Mouse (Mus musculus): ENCODE data around the gene Mecom.

Gene Mecom

DNA sequence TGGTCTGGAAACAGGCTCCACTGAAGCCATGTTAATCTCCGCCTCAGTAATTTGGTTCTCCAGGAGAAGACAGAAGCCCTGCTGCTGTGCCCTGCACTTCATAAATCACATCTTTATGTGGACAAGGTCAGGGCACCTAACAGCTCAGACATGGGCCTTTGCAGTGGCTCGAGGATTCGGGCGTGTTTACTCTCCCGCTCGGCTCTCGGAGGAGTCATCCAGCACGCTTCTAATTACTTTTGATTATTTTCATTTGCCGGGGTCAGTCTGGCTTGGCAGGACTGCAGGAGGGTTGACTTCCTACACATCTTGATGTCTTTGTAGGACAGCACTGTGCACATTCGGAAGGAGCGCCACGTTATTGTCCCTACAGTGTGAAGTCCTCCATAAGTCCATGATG lies 529.6 kb downstream of the Mecom start:
- DNase-seq (ENCODE audit: low spot score): no peak

DNA sequence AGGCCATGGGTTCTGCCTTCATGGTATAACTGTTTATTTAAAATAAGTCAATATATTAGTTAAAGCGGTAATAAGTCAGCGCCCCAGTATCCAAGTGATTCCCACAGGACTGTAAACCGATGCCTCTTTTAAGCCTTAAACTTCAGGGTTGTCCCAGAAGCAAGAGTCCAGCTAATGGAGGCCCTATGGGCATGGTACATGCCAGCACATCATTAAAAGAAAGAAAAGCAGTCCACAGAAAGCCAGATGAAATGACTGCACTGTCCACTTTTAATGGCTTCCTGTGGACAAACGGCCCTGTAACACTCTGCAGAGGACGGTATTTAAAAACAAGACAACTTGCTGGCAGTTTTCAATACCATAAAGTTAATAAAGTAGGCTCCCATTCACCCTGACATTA lies 531.0 kb downstream of the Mecom start:
- no peak for DNase-seq (ENCODE audit: low spot score)

DNA sequence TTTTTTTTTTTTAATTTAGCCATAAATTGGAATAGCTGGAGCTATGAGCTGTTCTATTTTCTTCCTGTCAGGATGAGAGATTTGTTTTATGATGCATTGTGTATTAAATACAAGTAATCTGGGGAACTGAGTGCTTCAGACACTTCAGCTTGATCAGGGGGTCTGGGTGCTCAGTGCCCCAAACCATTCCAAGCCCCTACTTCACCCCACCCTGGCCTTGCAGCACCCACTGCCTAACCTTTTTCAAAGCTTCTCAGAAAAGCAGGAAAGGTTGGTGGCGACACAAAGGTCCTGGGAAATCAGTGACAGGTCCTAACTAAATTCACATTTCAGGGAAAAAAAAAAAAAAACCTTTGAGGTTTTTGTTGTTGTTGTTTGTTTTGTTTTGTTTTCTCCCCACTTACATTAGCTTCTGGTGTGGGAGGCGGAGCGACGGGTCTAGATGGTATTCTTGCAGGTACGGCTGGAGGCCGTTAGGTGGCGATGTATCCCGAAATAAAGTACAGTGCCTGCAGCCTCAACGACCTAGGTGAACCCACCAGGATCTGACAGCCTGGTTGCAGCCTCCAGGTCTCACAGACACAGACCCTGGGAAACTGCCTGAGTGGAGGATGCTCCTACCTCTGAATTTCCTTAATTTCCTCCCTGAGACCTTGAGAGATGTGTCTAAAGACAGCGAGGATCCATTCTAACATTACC lies 532.7 kb downstream of the Mecom start:
- DNase-seq (ENCODE audit: low spot score): no peak

DNA sequence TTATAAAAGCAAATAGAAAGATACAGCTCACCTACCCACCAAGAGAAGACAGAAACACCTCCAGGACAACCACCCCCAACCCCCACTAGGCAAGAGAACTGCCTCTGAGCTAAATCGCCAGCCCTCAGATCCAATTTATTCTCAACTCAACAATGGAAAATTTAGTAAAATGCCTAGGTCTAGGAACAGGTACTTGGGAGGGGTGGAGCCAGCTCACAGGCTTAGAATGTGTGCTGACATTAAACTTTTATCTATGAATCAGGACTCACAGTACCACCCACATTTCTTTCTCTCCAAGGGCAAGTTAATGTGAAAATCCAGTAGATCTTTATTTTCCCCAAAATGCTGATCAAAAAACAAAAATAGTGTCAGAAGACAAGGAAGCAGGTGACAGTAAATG lies 533.5 kb downstream of the Mecom start:
- no peak for DNase-seq (ENCODE audit: low spot score)

DNA sequence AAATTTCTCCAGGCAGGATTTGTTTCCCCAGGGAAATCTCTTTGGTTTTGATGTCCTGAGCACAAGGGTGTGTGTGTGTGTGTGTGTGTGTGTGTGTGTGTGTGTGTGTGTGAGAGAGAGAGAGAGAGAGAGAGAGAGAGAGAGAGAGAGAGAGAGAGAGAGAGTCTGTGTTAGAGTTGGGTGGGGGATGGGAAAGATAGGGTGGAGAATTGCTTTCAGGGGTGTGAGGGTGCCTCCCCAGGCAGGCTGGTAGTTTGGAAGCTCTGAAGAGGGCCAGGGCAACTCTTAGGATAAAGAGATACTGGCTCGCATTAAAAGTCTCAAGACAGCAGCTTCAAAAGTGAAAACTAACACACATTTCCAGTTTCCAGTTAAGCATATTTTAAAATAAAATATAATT lies 534.4 kb downstream of the Mecom start:
- DNase-seq (ENCODE audit: low spot score): no peak

DNA sequence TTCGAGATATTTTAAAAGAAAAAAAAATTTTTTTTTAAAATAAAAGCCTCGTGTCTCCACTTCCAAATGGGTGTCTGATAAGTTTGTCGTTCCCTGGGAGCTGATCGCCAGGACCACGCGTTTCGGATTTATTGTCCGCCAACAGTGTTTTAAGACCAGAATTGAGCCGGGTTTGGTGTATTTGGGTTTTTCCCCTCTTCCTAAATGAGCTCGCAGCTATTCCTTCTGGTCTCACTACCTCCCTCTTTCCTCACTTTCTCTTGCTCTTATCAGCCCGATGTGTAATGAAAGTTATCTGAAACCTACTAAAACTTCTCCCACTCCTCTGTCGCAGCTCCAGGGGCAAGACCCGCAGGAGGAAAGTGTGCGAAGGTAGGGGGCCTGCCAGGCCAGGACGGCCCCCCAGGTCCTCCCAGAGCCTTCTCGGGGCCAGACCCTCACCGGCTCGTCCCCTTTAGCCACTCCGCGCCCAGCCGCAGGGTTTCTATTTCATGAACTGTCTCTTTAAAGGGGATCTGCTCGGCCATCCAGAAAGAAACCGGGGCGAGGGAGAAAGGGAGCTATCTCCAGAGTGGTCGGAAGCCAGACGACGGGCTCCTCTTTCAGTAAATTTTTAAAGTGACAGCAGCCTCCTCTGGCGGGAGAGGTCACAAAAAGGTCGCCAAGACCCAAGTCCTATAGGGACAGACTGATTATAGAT lies 535.0 kb downstream of the Mecom start:
- no peak for DNase-seq (ENCODE audit: low spot score)

DNA sequence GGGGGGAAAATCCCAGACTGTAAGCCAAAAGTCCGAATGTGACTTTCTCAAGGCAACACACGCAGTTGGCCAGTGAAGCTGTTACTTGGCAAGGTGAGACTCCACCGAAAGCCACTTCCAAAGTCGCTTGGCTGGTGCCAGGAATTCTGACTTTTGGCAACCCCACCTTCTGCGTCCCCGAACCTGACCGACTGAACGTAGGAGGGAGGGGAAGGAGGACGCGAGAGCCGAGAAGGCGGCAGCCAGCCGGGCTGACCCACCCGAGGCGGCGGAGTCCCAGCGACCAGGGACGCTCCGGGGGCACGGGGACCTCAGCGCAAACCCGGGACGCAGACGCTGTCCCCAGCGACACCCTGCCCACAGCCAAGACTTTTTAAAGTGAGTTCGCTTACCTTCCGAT lies 535.7 kb downstream of the Mecom start:
- no peak for DNase-seq (ENCODE audit: low spot score)

DNA sequence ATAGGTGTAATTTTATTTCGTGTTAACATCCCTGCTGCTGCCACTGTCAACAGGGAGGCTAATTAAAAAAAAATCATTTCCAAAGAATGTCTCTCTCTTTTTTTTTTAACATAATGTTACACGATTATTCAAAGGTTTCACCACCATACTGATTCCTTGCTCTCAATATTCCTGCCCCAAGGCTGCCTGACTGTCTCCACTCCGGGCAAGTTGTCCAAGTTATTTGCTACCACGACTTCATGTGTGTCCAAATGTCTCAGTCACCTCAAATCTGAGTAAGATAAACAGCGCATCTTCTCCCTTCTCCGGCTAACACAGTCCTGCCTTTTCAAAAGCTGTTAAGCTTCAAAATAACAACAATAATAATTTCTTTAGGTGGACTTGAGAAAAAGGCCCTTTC lies 536.1 kb downstream of the Mecom start:
- no peak for DNase-seq (ENCODE audit: low spot score)

DNA sequence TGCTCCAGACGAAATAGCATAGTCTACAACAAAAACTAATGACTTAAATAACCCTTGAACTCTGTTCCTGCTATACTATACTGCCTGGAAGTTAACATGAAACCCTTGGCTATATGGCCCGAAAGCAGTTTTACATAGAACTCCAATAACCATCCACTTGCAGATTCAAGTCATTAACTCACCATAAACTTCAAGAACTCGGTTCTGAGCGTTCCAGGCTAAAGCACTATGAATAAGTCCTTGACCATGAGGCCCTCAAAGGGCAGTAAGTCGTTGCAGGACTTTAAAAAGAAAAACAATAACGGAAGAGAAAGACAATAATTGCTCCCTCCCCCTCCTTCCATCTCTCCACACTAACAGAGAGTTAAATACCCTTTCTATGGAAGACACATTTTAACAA lies 536.9 kb downstream of the Mecom start:
- DNase-seq (ENCODE audit: low spot score): no peak

DNA sequence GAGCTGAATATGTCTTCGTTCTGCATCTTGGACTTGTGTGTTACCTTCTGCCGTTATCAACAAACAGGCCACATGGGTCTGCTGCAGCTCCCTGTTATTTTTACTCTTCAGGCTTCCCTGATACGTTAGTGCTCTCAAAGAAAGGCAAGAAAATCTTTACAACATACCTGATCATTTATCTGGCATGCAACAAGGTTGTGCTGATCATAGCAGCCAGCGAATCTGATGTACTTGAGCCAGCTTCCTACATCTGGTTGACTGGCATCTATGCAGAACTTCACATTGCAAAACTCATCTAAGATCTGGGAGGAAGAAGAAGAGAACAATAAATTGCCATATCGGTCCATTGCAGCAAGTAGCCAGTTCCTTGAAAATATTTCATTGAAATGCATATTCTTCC lies 538.2 kb downstream of the Mecom start:
- DNase-seq (ENCODE audit: low spot score): no peak

DNA sequence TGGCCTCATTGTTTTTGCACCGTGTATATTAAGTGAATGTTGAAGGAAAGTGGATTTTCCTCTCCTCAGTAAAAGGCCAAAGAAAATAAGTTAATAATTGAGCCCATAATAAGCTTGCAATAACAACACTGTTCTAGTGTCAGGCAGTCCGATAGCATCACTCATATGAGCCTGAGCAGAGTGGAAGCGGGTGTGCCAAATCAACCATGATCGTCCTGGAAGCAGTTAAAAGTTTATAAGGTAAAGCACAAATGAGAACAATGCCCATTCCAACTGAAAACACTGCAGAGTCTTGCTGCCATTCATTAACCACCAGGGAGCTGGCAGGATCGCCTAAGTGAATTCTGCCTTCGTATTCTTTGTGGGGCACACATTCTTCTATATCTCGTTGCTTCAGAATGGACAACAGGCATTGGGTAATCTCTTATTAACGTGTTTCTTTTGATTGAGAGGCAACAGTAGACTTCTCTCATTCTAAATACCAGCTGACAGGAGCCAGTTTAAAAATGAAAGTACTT lies 542.9 kb downstream of the Mecom start:
- DNase-seq (ENCODE audit: low spot score): no peak

DNA sequence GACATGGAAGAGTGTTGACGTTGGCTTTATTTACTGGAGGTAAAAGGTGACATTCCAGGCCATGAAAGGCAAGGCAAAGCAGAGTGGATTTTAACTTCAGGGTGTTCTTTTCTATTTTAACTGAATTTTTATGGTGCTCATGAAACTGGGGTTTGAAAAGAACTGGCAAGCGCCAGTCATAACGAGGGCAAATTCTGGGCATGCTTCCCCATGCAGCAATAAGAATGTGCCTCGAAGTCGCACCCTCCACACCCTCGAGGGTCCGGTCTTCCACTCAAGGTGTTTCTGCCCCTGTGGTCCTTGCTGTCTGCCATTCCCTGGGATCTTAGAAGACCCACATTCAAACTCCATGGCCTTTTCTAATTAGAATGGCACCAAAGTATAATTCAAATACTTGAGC lies 547.5 kb downstream of the Mecom start:
- DNase-seq (ENCODE audit: low spot score): no peak

DNA sequence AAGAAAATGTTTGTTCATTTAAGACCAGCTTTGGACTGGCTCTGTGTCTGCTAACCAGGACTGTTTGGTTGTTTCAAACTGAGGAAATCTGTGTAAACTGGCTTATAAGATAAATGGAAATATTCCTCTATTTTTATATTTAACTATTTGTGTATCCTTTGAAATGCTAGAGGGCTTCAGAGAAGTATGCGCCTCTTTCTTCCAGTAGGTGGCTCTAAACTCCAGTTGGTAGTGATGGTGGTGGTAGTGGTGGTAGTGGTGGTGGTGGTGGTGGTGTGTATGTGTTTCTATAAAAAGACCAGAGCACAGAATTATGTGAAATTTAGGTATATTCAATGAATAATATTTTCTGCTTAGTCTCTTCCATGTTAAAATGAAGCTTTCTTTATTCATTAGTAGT lies 548.8 kb downstream of the Mecom start:
- no peak for DNase-seq (ENCODE audit: low spot score)

DNA sequence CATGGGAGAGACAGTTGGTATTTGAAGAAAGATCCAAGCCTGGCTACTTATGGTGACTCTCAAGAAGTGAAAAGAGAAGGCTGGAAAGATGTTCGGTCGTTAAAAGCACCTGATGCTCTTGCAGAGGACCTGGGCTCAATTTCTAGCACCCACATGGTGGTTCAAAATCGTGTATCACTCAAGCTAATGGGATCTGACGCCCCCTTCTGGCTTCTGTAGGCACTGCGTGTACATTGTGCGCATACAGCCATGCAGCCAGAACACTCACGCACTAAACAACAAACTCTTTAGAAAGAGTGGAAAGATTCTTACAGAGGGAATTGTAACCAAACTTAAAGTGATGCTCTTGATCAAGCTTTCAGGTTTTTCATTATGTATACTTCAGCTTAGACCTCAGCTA lies 550.7 kb downstream of the Mecom start:
- DNase-seq (ENCODE audit: low spot score): no peak

DNA sequence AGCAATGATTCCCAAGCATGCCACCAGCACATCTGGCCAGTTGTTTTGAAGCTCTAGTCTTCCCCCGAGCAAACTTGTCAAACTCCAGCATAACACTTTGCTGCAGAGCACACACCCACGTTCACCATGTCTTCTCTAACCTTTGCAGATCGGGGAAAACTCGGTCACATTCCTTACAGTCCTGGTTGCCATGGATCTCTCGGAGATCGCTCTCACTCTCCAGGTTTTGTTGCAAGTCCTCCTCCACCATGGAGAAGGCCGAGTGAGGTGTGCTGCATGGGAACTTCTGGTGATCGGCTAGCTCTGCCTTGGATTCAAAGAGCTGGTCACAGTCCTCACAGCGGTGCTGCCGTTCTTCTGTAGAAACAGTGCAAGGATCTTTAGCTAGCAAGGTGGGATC lies 554.5 kb downstream of the Mecom start:
- DNase-seq (ENCODE audit: low spot score): no peak

DNA sequence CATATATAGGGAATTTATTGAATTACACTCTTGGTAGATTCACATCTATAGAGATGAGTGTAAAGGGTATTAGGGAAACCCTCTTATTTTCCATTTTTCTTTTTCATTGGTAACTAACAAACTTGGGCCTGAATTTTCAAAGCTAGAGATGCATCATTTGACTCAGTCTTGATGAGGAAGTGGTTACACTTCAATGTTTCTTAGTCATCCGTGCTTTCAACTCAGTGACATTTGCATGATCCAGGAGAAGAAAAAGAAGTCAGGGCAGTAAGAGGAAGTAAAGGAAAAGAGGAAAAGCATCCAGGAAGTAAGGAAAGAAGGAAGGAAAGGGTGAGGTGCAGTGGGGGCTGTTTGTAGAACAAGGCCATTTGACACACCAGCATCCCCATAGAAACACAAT lies 556.3 kb downstream of the Mecom start:
- no peak for DNase-seq (ENCODE audit: low spot score)

DNA sequence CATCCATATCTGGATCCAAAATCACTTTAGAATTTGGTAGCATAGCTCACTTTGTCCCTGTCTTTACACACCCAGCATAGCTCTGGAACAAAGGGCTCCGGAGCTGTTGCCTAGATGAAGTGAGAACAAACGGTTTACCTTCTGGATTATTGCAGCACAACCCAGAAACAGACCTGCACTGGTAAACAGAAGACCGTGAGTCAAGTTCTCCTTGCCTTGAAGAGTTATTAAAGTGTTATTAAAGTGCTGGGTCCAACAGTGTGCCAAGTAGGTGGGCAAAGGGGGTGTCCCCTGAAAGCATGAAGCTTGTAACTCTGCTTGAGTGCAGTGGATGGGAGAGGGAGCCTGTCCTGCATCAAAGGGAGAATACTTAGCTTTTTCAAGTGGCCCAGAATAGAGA lies 563.4 kb downstream of the Mecom start:
- no peak for DNase-seq (ENCODE audit: low spot score)

DNA sequence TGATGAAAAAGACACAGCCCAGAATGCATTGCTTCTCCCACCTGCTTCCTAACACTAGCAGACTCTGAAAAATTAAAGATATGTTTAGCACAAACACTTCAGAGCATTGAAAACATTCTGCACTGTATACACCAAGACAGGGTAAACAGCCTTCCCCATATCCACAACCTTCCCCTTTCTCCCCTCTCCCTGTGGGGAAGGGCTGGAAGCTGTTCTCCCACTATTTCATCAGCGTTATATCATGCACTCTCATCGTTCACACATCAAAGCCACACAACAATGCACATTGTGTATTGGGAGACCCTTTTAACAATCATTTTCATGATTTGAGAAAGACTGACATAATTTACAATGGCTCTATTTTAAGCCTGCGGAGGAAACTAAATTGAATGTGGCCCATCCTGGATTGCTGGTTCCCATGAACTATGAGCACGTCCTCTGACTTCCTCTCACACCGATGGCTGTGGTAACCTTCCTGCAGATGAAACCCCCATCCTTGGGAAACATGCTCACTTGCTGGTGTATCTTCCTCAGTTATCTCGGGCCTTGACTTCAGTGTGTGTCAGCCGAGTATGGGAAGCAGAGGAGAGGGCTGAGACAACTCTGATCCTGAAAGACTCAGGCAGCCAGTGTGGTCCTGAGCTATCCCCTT lies 566.4 kb downstream of the Mecom start:
- DNase-seq (ENCODE audit: low spot score): no peak

DNA sequence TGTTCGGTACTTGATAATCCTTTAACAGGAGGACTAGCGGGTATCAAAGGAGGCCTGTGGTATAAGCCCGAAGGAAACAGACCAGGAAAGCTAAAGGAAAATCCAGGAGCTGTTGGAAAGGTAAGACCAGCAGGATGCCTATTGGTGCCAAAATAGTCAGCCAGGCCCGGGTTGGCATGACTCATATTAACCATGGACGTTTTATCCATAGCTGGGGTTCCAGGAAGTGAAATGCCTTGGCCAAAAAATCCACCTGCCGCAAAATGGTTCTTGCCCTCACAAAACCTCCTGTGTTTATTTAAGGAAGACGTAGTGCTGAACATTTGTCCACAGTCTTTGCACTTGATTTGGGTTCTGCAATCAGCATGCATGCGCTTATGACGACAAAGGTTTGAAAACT lies 567.3 kb downstream of the Mecom start:
- no peak for DNase-seq (ENCODE audit: low spot score)

DNA sequence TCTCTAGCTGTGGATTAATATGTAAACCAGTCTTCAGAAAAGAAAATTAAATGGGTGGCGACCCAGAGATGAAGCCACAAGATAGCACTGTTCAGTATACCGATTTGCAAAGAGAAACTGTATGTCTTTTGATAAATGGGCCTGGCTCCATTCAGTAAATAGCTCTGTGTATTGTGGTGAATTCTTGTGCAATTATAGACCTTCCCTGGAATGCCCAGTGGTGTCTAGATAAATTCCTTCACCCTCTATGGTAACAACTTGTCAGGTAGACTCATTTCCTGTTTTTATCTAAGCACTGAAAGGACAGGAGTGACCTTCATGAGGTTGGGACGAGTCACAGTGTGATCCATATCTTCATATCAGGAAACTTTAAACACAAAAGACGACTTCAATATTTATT lies 571.2 kb downstream of the Mecom start:
- DNase-seq (ENCODE audit: low spot score): no peak

DNA sequence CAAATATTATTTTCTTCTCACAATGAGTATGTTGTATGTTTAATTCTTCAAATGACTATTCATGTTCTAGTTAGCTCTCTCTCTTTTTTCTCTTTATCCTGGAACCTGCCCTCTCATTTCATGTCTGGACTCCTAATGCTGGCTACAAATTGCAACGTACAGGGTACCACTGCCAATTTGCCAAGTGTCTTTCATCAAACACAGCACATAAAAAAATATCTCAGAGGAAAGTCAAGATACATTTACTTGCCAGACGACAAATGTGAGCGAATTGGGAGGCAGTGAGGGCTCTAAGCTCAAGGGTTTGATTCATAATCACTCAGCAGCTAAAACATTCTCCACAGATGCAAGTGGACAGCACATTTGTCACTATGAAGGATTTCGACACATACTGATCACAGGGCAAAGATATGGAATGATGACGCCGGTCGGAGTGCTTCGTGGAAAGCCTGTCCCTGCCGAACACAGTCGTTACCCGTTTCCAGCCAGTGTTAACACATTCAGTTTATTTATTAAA lies 579.3 kb downstream of the Mecom start:
- no peak for DNase-seq (ENCODE audit: low spot score)

DNA sequence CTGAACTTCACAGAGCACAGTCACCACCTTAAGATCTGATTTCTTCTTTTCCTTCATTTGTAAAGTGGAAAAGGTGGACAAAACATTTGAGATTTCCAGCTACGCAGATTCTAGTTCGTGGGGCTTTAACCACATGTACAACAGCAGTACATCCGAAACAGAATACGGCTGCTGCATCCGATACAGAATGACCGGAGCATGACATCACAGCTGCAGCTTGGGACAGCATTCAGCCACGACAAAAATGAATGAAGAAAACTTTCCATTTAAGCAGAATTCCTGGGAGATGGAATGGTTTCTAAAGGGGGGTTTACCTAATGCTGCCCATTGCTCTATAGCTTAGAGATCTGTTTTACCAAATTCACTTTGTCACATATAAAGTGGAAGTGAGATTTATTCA lies 583.9 kb downstream of the Mecom start:
- no peak for DNase-seq (ENCODE audit: low spot score)

DNA sequence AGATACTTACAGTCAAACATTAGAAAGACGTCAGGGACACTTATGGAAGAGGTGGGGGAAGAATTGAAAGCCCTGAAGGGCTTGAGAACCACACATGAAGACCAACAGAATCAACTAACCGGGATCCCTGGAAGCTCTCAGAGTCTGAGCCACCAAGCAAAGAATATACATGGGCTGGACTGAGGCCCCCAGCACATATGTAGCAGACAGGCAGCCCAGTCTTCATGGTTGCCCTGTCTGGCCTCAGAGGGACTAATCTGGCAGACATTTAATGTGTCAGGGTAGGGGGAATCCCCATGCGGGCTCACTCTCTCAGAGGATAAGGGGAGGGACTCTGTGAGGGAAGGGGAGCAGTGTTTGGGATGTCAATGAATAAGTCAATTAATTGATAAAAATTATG lies 584.4 kb downstream of the Mecom start:
- DNase-seq (ENCODE audit: low spot score): no peak

Measured in MN1 (cell line).